Mouse (Mus musculus) megakaryocyte-erythroid progenitor cell, adult 5-6 weeks (primary cell): ENCODE results near the gene Prss30. TPM values are rescaled to one million over a fixed set of nuclear protein-coding genes. Genes with fewer than 3 reads are reported as not detected.

ENCODE experiments used
- ATAC-seq: replicated peaks from 2 replicates; pipeline ENCODE4 v1.8.0; 2016; ENCODE audit warnings: mild to moderate bottlenecking, inconsistent platforms; ENCODE audit not compliant: severe bottlenecking, poor library complexity, low FRiP score, low TSS enrichment
- total RNA-seq, 2 experiments: library from RNA; stranded (forward) in 1 of 2; stranded (reverse) in 1 of 2; fragments of 200-1000, 215-1000 nt in 1 of 2; fragments of >200 nt in 1 of 2; fragmentation: Nextera tagmentation in 1 of 2; gene quantifications; 2 replicates each; pipeline ENCODE4 v1.2.3; 2014 to 2017

The Prss30 gene
- total RNA-seq (2014; fragmentation: Nextera tagmentation) (not detected in 2 replicates), total RNA-seq (2017) (1.0 TPM in 1 of 2 replicates, not detected in the other)

DNA sequence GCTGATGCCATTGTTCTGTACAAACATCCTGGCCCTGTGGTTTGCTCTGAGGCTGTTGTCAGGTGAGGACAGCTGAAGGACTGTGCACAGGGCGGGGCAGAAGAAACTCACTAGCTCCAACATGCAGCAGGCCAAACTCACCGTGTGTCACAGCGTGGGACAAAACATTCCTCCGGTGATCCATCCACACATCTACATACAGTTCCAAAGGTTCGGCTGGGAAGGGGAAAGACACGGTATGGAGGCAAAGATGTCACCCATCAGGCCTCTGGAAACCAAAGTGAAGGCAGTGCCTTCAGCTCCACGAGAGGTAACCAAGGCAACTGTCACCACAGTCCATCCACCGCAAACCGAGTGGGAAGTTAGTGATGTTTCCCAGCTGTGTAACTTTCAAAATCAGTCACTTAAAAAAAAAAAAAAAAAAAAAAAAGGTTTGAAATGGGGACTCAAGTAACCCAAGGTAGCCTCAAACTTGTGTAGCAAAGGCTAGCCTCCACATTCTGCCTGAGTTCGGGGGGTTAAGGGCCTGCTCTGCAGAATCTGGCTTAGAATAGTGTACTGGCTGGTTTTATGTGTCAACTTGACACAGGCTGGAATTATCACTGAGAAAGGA is at the start of gene Prss30:
Gene Prss30 (minus strand): TSS at position 270 of the 613 bp plus-strand sequence.
- no peak for ATAC-seq

DNA sequence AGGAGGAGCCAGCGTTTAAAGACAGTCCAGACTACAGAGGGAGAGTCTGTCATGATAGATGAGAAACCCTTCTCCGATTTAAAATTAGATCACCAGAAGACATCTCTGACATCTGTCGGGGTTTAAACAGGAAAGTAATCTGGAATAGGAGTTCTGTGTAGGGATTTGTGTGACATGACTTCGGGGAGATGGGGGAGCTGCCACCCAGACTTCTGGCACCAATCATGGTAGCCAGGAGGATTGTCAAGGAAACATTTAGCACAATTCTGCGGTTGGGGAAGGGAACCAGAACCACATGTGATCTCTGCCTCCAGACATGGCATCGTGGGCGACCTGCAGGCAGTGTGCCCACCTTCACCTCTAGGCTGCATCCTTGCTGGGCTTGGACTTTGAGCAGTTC is 49.1 kb upstream of the Prss30 start:
- no peak for ATAC-seq

DNA sequence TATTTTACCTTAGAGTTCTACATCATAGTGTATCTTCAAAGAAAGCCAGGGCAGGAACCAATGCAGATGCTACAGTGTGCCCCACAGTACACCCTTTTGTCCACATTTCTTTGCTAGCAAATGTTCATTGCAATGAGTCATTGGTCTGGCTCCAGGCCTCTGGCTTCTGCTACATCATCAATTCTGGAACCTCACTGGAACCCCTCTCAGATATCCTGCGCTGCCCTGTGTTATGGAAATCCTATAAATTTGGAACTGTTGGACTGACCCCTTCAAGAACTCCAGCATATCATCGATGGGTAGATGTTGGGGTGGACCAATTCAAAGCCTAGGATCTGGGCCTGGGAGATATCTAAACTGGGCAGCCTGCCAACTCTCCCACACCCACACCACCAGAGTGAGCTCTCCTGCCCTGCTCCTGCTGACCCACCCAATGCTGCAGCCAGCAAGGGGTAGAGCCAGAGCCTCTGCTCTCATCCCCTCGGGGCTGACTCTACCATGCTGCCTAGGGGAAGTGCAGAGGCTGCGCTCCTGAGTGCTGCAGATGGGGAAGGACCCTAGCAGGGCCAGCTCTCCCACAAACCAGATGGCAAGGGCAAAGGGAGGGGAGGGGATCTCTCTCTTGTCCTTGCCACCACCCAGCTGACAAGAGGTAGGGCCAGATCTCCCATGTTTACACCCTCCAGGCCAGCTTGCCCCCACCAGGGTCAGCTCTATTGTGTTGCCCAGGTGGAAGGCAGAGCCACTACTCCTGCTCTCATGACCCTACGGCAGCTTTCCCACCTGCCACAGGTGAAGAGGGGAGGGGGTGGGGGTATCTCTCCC is 41.2 kb upstream of the Prss30 start:
- ATAC-seq = peak; percentile 89

DNA sequence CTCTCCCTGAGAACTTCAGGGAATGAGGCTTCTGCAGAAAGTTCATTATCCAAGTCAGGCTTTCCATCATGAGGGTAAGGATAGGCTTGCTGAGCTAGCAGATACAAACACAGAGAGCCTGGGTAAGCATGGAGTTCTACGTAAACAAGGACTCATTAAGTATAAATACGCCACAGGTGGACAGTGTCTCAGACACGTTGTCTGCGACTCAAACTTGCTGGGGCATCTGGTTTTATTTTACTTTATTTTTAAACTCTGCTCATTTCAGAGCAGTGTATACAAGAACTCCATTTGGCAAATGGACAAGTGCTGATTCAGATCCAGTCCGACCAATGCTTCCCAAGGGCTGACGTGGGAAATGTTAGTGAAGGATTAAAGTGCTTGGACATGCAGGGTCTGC is 40.3 kb upstream of the Prss30 start:
- no peak for ATAC-seq

DNA sequence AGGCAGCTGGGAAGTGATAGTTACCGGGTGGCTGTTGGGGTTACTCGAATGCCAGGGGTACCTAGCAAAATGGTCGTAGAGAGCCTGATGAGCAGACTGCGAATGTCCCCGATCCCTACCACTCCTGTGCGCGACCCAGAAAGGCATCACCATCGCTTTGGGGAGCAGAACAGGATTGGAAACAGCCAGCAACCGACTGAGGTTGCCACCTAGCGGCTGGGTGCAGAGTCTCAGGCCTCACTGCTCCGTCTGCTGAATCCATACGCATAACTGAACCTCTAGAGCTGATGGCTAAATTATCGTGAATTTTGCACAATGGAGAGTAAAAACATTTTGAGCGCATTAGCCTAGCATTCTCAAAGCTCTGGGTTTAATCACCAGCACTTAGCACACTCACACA is 35.4 kb upstream of the Prss30 start:
- ATAC-seq = peak; percentile 57

DNA sequence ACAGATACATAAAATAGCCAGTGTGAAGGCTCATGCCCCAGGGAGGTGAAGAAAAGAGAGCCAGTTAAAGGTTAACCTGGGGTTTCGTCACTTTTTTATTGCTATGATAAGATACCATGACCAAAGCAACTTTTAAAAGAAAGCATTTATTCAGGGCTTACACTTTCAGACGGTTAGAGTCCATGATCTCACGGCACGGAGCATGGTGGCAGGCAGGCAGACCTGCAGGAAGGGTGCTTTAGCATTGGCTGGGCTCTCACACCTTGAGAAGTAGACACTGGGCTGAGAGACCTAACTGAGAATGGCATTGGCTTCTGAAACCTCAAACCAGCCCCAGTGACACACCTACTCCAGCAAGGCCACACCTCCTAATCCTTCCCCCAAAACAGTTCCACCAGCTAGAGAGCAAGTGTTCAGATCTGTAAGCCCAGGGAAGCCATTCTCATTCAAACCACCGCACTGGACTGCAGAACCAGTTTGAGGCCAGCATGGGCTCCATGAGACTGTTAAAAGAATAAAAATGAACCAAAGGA is 34.1 kb upstream of the Prss30 start:
- ATAC-seq = no peak

DNA sequence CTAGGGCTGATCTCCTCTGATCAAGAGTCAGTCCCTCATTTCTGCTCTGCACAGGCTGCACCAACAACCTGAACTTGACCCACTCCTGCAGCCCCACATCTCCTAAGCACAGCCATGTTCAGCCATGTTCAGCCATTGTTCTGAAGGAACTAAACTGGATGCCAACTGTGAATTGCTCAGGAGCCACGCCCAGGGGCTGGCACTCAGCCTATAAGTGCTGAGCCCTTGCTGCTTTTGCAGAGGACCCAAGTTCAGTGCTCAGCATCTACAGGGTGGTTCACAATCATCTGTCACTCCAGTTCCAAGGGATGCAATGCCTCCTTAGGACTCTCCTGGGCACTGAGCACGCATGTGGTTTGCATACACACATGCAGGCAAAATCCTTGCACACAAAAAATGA is 32.6 kb upstream of the Prss30 start:
- peak; percentile 37; the same call in 1 of the 2 replicates for ATAC-seq

DNA sequence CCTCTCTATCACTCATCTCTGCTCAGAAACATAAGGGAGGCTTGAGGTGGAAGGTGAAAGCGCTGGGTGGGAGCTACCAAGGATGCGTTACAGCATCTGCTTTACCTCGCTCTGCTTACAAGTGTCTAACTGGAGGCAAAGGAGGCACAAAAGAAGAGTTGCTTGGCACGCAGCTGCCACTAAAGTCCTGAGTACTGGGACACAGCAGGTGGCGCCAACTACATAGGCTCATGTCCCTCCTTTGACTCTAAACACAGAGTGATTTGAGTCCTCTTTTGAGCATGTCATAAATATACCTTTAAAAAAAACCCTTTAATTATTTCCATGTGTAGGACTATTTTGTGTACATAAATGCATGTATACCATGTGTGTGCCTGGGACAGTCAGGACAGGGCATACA is 29.3 kb upstream of the Prss30 start:
- ATAC-seq = no peak

DNA sequence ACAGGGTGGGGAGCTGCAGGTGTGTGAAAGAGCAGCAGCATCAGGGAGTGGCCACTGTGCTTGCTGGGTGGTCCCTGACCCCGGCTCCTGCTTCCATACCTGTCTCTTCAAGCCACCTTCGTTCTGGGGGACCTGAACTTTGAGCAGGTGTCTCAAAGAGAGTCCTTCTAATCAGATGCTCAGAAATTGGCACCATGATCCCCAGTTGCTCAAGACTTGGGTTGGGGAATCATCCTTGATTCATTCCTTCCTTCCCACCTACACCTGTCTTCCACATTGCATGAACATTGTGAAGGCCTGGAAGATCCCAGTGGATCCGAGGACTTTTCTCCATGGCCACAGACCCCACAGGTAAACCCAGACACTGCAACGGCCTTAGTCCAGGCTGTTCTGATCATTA is 27.7 kb upstream of the Prss30 start:
- no peak for ATAC-seq

DNA sequence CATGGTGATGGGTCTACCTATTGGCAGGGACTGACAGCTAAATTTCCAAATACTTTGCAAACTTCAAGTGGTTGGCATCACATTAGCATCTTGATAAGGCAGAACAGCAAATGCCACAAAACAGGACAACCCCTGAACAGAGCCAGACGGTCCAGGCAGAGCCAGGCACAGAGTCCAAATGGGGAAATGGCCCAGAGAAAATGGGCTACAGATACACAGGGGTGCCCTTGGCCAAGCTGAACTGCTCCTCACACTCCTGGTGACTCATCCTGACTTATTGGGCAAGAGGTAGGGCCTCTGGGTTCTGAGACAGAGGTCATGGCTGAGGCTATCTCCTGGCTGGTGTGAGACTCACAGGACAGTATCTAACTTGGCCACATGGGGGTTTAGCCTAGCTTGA is 27.0 kb upstream of the Prss30 start:
- no peak for ATAC-seq

DNA sequence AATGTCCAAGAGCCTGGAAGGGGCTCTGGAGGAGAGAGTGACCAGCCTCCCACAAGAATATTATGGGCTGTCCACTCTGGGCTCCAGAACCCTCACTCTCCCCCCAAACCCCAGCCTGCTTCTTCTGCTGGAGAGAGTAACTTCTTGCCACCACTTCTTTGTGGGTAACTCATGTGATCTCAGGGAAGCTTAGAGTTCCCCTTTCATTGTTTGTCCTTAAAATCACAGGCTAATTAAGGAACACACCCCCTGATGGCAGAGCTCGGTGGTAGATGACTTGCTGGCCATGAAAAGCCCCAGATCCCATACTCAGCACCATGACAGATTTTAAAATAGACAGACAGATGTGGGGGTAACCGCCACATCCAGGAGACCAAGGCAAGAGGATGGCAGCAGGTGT is 26.6 kb upstream of the Prss30 start:
- no peak for ATAC-seq

DNA sequence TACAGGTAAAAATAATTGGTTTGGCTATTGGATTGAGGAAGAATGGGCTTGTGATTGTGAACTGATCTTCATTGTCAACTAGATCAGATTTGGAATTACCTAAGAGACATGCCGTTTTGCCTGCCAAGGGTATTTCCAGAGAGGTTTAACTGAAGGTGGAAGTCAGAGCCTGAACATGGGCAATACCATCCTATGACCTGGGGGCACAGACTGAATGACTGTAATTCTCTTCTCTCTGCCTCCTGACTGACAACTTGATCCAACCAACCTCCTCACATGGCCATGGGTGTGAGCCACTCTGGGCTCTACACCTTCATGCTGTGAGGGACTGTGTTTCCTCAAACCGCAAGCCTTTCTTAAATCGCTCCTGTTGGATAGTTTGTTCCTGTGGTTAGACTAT is 24.7 kb upstream of the Prss30 start:
- no peak for ATAC-seq

DNA sequence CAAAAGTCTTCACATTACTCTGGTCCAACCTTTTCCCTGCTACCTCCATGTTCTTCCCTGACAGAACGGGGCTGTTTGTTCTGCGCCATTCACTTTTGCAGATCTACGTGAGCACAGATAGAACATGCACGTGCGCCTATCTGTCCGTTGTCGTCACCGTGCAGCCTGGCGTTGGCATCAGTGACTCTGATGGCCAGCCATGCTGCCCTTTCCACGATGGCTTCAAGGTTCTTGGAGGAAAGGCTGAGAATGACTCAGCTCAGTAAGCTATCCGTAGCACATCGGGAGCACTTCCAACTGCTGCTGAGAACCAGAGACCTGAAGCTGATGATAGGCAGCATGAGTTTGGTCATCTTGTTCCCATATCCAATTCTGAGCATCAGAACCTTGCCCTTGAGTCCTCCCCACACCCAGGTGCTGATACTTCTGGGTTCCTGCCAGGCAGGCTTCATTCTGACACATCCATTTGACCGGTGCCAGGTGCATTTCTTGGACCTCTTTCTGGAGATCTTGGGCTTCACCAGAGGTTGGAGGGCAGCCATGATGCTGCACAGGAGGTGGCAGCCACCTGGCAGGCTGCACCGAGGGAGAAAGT is 23.8 kb upstream of the Prss30 start:
- no peak for ATAC-seq

DNA sequence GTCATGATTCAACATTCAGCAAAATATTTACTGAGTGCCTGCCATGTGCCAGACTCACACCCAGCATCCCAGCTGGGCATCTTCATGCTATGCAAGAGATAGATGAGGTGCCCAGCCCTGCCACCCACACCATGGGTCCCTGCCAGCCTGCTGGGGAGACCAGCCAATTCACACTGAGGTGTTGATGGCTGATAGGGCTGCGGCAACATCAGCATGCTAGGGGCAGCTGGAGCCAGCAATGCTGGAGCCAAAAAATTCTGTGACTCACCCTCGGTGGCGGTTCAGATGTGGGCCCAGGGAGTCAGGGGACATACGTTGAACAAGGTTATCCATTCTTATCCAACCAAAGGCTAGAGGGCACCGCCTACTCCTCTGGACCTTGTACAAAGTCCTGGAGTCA is 20.0 kb upstream of the Prss30 start:
- peak; percentile 83 for ATAC-seq

DNA sequence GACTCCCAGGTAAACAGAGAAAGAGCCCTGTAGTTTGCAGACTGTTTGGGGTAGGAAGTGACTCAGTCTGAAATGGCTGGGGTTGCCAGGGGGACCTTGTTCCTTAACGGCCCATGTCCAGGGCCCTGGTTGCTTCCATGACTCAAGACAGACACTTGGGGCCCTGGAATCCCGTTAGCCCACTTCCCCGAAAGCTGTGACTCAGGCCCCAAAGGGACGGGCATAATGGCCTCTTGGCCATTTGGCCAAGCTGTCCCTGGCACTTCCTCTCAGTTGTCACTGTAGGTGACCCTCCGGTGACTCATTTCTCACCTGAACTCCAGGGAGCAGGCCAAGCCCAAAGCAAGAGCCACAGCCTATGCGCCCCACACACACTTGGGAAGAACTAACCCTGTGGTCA is 18.0 kb upstream of the Prss30 start:
- no peak for ATAC-seq

DNA sequence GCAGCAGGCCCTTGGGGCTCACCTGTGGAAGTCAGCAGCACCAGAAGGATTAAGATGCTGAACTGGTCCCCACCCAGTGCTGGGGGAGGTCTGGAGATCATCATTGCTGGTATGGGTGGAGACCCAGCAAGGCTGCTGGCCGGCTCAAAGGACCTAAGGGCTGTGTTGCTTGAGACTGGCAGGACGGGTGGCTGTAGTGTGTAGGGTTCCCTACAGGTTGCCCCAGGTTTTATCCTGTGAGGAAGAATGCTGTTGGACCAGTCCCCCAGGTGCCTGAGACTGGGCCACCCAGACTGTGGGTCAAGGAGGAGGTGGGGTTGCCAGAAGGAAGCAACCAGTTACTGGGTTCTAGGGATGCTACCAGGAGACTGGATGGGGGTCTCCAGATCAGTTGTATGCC is 17.5 kb upstream of the Prss30 start, which contains the start of gene Prss22:
Gene Prss22 (minus strand): TSS at position 200 of the 400 bp plus-strand sequence.
- no peak for ATAC-seq

DNA sequence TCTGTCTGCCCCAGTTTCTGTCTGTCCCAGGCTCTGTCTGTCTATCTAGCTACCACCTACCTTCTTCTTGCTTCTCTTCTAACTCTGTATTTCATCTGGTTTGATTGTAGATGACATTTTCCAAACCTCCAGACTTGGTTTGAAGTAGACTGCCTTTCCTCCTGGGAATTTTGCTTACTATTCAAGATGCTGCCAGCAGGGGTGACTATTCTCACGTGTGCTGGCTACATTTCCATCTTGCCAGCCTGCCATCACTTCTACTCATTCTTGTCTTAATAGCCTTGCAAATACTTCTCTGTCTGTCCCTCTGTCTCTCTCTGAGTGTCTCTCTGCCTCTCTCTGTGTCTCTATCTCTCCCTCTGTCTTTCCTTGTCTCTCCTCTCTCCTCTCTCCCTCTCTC is 15.1 kb upstream of the Prss30 start:
- no peak for ATAC-seq

DNA sequence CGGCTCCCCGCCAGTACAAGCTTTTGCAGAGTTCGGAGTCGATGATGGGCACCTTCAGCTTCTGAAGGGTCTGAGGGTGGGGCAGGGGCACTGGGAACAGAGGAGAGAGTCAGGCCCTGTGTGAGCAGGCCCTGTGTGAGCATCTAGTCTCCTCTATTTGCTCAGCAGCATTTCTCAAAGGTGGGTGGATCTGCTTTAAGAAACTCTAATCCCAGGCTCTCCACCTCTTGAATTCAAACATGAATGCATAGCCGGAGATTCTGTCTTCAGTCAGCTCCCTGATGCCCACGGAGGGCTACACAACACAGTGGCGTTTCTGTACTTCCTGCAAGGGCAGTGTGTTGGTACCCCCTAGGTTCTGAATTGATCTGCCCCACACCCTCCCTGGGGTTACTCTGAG is 14.3 kb upstream of the Prss30 start:
- ATAC-seq = no peak

DNA sequence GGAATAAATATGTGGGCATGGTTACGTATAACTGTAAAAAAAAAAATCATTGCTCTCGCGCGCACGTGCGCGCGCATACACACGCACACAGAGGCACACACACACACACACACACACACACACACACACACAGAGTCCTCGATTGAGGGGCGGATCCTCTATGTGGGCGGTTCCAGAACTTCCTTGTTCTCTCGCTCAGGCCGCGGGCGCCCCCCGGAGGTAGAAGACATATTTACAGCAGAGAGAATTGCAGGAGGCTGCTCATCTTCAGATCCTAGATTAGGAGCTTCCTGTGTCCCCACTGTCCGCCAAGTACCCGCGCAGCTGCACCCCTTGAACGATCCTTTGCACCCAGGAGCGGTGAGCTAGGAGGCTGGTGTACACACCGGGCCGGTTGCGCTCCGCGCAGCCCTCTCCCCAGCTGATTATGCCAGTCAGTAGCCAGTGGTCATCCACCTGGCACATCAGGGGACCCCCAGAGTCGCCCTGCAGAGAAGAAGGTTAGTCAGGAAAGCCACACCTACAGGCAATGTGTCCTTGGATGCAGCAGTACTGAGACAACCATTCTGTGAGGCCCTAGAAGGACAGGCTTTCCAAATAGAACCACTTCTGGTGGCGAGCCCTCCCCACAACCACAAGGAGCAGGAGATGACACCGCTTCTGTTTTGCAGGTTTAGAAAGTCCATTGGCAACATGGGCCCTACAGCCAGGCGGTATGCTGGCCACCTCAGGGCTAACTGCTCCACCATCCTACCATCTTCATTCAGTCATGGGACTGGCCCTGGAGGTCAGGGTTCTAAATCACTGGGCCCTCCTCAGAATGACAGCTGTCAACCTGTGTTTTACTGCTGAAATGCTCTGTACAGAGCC is 13.4 kb upstream of the Prss30 start:
- ATAC-seq = peak; percentile 83
